Mouse (Mus musculus): ENCODE measurements around the gene Krtap13-1.
"Not testable (repeated sequence)": the region's sequence is repeated elsewhere in the genome, so short reads cannot be mapped to it uniquely, and the experiment has no call there.

Gene Krtap13-1

GRCm38 (mm10) chr16:88728812-88729275 is at the start of gene Krtap13-1:
Gene Krtap13-1, plus strand, starts transcription at chr16:88728862.
- no peak for DNase-seq (ENCODE audit: low spot score in 2 of 2)

GRCm38 (mm10) chr16:88679099-88679498 is 49.6 kb upstream of the Krtap13-1 start:
- DNase-seq (ENCODE audit: low spot score in 2 of 2) = no peak

- DNase-seq (ENCODE audit: low spot score in 2 of 2) = peak in 1 of 2 experiments; percentile 4
These were observed 47.4 kb upstream of the Krtap13-1 start for GRCm38 (mm10) chr16:88681282-88681681.

- DNase-seq (ENCODE audit: low spot score in 2 of 2) = no peak
These were observed 32.4 kb upstream of the Krtap13-1 start for GRCm38 (mm10) chr16:88696256-88696655.

- peak in 1 of 2 experiments; percentile 1 for DNase-seq (ENCODE audit: low spot score in 2 of 2)
These were observed 27.4 kb upstream of the Krtap13-1 start for GRCm38 (mm10) chr16:88701072-88701864.

GRCm38 (mm10) chr16:88707496-88708012 is 21.1 kb upstream of the Krtap13-1 start, which contains the start of gene 2310061N02Rik:
Gene 2310061N02Rik, minus strand, starts transcription at chr16:88707962.
- DNase-seq (ENCODE audit: low spot score in 2 of 2) = no peak

- DNase-seq (ENCODE audit: low spot score in 2 of 2) = no peak
These were observed 17.9 kb upstream of the Krtap13-1 start for GRCm38 (mm10) chr16:88710757-88711156.

- DNase-seq (ENCODE audit: low spot score in 2 of 2) = no peak
These were observed 17.4 kb upstream of the Krtap13-1 start for GRCm38 (mm10) chr16:88711245-88711644.

GRCm38 (mm10) chr16:88716549-88716948 is 12.1 kb upstream of the Krtap13-1 start:
- DNase-seq (ENCODE audit: low spot score in 2 of 2) = no peak

GRCm38 (mm10) chr16:88720031-88720430 is 8.6 kb upstream of the Krtap13-1 start:
- no peak for DNase-seq (ENCODE audit: low spot score in 2 of 2)

- no peak for DNase-seq (ENCODE audit: low spot score in 2 of 2)
These were observed 6.7 kb downstream of the Krtap13-1 start for GRCm38 (mm10) chr16:88735391-88735790.

GRCm38 (mm10) chr16:88744750-88745340 is 16.2 kb downstream of the Krtap13-1 start:
- DNase-seq (ENCODE audit: low spot score in 2 of 2) = no peak

- no peak for DNase-seq (ENCODE audit: low spot score in 2 of 2)
These were observed 19.3 kb downstream of the Krtap13-1 start for GRCm38 (mm10) chr16:88747943-88748342.

- not testable (repeated sequence) for DNase-seq (ENCODE audit: low spot score in 2 of 2)
These were observed 22.9 kb downstream of the Krtap13-1 start, which contains the start of gene Krtap13 for GRCm38 (mm10) chr16:88751535-88751934. Gene Krtap13, minus strand, starts transcription at chr16:88751635.

- not testable (repeated sequence) for DNase-seq (ENCODE audit: low spot score in 2 of 2)
These were observed 29.9 kb downstream of the Krtap13-1 start, which contains the start of gene 2310034C09Rik for GRCm38 (mm10) chr16:88758547-88758946. Gene 2310034C09Rik, plus strand, starts transcription at chr16:88758847.

GRCm38 (mm10) chr16:88774106-88774505 is 45.4 kb downstream of the Krtap13-1 start, which contains the start of gene 2310057N15Rik:
Gene 2310057N15Rik, minus strand, starts transcription at chr16:88774206.
- no peak for DNase-seq (ENCODE audit: low spot score in 2 of 2)

GRCm38 (mm10) chr16:88777596-88777995 is 48.9 kb downstream of the Krtap13-1 start, which contains the start of gene Gm5965:
Gene Gm5965, plus strand, starts transcription at chr16:88777896.
- DNase-seq (ENCODE audit: low spot score in 2 of 2) = no peak

All from frontal cortex, postnatal 36 days (tissue).